Mouse (Mus musculus) spleen, postnatal 36 days (tissue): Measurements from ENCODE around the gene Rtcb.

Experiments
- DNase-seq, 2 experiments: peaks; one replicate each; pipeline ENCODE4 v3.0.0; 2022; ENCODE audit warnings: low spot score in 2 of 2, mixed read lengths in 1 of 2

Gene Rtcb

DNA sequence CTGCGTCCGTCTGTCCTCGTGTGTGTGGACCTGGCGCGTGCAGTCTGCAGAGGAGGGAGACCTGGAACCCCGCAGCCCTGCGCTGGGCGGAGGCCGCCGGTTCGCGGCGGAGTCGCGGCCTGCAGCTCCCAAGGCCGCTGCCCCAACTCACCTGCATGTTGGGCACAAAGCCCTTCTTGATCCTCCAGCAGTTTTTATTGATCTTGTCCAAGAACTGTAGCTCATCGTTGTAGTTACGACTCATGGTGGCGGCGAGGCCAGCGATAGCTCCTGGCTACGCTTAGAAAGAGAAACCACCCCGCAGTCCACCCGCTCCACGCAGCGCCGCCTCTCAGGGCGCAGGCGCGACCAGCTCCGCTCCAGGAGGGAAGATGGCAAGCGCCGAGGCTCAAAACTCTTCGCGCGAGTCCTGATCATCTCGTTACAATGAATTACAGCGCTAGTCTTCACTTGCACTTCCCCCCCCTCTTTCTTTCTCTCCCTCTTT lies at the start of gene Rtcb:
Rtcb (minus strand) TSS at position 360 of the 487 bp plus-strand sequence.
- peak; percentile 95 to 96 for DNase-seq

DNA sequence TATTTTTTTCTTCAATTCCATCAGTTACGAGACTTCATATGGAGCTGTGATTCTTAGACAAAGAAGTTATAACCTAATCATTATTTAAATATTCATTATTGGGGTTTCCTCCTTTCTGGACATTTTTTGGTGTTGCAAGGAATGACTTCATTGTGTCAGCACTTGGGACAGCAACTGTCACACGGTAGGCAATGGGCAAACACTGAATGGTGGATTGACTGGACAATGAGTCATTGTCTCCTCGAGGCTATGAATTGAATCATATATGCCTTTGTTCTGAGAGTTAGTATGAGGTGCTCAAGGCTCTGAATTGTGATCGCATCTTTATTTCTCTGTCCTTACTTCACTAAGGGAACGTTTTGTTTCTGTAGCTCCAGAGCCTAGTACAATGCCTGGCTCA lies 48.8 kb upstream of the Rtcb start:
- no peak for DNase-seq

DNA sequence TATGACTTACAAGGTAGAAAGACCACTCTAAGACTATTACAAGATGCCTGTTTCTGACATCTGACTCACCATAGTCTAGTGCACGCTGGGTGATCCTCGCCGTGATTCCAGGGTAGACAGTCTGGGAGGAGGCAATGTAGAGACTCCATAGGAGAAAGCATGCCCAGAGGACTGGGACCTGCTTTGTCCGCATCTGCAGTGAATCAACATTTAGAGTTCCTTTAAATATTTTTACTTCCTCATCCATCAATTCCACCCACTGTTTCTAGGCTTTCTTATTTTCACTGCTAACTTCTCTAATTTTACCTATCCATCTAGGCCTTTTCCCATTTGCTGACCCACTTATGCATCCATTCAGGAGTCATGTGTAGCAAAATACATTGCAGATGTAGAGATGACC lies 42.8 kb upstream of the Rtcb start:
- DNase-seq, result no peak

DNA sequence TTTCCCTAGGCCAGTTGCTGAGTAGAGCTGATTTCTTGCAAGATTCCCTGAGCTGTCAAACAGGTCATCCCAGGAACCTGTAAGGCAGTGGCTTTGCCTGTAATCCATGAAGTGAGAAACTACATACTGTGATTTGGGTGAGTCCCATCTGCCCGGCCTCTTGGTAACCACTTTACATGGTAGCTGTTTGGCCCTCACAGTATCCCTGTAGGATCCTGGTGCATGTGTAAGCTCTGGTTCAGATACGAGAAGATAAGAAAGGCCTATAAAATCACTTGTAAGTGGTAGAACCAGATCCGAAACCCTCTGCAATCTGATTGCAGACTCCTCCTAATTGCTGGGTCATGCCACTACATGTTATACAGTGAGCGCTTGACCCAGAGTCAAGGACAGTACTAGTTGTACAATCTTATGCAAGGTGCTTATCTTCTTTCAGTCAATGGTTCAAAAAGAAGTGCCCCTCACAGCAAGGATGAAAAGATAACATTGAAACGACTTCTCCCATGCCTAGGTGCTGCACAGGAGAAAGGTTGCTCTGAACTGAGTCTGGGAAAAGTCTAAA lies 37.0 kb upstream of the Rtcb start:
- no peak for DNase-seq

DNA sequence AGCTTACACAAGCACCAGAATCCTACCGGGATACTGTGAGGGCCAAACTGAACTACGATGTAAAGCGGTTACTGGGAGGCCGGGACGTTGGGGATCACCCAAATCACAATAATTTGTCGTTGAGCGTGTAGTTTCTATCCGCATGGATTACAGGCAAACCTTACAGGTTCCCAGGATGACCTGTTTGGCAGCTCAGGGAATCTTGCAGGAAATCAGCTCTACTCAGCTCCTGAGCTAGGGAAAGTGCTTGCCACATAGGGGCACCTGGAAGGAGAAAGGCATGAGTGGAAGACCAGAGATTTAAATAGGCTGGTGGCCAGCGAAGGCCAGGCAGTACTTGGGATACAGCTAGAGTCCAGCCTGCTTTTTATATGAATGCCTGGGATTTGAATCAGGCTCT lies 36.2 kb upstream of the Rtcb start:
- no peak for DNase-seq

DNA sequence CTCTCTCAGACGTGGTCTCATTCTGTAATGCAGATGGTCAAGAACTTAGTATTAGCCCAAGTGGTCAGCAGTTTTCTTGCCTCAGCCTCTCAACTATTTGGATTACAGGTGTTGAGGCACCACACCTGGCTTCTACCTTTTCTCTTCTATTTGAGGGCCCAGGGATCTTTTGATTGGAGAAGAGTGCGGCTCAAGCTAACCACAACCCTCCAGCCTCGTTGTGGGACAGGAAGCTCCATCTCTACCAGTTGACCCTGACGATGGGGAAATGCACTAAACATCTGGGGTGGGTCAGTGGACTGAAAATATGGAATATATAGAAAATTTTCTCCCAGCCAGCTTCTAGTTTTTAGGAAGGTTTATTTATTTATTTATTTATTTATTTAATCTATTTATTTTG lies 34.8 kb upstream of the Rtcb start:
- no peak for DNase-seq

DNA sequence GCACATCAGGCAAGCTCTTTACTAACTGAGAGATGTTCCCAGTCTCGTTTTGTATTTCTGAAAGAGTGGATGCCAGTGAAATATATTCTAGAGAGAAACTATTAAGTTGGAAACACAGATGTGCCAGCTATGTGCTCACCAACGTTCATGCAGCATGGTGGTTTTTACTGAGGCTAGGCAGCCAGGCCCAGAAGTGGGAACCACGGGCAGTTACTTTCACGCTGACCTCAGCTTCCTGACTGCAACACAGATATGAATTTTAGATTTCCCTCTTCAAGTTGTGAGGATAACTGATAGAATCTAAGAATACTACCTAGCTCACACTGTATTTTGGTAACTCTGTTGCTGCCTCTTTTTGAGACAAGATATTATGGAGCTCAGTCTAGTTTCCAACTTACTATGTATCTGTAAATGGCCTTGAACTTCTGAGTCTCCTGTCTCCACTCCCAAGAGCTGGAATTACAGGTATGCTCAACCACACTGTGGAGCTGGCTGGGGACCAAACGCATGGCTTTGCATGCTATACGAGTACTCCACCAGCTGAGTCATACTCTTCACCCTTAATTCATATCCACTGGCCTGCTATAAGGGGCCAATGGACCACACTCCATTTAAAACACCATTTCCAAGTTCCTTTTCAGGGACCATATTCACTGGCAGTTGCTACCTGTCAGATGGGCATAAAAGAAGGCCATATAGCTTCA lies 31.9 kb upstream of the Rtcb start:
- DNase-seq, result no peak

DNA sequence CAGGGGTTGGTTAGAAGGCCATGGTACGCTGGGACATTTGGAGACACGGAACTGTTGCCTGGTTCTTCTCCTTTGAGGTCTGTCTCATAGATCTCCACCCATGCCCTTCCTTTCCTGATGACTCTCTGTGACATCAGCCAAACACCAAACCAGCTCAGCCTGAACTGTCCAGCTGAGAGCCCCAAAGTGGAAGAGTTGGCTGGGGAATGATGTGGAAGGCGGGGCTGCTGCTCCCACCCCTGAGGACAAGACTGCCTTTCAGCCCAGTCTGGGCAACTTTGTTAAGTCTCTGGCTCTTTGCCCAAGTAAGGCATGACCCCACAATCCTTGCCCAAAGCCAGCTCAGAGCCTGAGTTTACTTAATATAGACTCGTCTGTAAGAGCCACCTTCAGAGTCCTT lies 15.3 kb upstream of the Rtcb start:
- no peak for DNase-seq

DNA sequence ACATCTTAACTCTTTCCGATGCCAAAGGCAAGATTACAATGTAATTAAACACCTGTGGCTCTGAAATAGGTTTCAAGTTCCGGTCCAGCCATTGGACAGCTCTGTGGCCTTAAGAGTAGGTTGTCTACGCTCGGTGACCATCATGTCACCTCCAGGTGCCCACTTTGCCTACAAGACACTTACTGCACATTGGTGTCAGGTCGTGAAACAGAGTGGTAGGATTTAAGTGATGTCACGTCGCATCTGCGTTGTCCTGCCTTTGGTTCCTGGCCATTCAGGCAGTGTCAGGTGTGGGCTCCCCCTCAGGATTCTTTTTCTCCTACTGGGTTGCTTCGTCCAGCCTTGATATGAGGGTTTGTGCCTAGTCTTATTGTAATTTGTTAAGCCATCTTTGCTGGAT lies 14.2 kb upstream of the Rtcb start:
- DNase-seq, result no peak

DNA sequence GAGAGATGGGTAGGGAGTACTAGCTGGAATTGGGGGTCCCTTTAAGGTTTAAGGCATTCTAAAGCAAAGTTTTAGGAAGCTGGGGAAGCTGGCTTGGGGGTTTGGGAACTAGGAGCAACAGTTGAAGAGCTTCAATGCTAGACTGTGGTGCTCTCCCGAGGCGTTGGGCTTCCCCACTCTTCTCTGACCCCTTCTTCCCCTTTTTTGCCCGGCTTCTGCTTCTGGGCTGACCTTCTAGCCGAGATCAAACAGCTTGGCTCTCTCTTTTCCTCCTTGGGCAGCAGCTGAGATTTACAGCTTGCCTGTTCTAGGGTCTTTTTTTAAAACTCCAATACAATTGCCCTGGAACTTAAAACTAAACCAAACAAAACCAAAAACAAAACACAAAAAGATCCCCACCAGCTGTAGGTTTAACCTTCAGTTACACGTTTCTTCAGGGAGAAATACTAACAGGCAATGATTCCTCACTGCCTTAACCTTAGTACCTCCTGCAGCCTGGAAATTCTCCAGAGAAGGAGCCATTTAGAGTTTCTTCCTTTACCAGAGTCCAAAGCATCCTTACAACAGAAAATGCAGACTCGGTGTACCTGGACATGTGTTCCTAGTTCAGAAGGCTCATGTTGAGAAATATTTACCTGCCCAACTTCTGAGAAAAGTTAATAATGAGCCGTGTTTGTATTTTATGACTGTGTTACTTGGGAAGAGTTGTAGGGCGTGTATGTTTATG lies 12.4 kb upstream of the Rtcb start:
- peak; percentile 17 to 21 for DNase-seq

DNA sequence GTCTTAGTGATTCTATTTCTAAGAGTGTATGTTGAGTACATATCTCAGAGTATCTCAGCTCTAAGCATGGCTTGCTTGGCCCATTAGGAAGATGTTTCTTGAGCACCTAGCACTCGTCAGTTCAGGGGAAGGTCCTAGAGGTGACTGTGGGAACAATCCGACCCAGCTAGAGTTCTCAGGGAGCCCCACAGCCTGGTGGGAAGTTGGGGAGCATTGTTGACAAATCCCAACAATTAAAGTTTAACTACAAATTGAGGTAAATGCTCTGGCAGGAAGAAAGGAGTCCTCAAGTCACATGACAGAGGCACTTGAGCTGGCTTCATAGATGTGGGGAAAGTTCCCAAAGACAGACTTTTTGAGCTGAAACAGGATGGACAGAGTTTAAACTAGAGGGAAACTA lies 11.1 kb upstream of the Rtcb start:
- DNase-seq, result no peak

DNA sequence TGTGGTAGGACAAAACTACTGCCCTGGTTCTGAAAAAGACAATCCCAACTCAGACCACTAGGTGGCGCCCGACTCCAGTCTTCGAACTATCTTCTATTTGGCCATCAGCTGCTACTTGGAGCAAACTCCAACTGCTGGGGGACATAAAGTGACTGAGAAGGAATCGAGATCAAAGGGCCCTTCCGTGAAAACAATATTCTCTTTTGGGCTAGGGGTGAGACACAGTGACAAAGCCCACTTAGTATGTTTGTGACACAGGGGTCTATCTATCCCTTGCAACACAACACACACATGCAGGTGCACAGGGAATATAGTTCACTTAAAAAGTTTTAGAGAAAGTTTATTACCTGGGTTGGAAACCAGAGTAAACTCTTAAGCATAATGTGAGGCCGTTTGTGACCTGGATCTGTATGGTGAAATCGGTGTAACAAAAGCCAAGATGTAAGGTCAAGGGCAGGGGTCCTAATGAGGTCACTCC lies 10.6 kb upstream of the Rtcb start:
- peak; percentile 38 to 45 for DNase-seq

DNA sequence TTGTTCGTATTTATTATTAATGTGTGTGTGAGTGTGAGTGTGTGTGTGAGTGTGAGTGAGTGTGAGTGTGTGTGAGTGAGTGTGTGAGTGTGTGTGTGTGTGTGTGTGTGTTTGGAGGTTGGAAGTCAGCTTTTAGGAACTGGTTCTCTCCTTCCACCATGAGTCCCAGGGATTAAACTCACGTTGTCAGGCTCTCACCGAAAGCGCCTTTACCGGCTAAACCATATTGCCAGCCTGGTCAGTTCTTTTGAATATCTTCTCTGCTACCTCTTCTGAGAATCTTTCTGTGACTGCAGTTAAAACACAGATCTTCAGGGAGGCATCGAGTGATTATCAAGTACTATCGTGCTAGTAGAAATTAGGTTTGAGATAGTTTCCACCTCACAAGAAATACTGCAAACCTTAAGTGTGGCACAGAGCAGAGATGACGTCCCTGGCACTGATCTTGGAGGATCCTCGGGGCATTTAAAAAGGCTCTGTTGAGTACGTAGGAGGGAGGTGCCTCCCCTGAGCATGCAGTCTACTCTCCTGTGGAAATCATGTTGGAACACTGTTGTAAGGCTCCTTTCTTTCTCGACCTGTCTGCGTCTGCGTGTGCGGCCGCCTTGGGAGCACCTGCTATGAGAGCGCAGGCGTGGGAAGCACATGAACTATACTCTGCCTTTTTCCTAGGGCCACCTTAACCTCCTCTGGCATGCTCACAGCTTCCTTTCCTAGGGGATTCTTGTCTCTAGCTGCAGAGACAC lies 10.0 kb upstream of the Rtcb start:
- no peak for DNase-seq

DNA sequence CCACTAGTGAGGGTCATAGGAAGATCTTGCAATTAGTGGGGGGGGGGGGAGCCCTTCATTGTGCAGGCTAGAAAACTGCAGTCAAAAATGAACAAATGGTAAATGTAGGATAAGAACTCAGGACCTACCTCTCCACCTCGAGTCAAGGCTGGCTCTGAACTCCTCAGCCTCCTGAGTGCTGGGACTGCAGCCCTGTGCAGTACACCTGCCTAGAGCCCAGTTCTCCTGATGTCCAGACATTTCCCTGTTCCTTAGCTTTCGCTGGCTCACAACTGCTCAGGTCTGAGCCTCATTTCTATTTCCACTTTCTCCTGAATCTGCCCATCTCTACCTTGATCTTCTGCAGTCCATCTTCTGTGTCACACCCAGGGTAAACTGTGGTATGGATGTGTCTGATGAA lies 8.9 kb upstream of the Rtcb start:
- DNase-seq, result no peak

DNA sequence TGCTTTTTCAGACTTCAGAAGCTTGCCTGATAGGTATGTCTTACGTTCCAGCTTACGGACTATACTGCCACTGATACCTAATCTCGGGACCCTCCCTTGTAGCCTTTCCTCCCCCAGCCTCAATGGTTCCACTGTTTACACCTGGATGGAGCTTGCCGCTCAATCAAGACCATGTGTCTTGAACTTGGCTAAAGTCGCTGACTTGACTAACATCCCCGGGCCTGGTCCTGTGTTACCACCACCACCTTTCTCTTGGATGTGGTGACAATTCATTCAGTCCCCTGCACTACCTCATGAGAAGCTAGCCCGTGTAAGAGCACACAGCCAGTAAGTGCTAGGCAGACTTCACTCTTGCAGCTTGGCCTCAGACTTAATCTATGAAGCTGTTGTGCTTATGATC lies 6.7 kb upstream of the Rtcb start:
- no peak for DNase-seq

DNA sequence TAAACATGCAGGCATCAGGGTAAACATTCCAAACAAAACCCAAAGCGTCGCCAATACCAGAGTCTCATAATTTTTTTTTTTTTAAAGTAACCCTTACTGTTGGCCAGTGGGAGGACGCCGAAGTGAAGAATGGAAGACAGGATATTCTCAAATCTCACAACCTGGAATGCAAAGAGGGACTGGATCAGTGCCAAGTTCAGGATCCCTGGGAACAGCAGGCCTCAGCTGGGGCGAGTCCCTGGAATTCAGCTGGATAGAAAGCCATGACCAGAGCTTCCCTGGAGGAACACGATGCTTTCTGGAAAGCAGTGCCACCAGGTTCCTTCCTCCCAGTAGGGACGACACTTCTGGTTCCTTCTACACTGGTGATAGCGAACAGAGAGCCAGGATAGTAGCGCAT lies 5.3 kb upstream of the Rtcb start:
- DNase-seq, result no peak

DNA sequence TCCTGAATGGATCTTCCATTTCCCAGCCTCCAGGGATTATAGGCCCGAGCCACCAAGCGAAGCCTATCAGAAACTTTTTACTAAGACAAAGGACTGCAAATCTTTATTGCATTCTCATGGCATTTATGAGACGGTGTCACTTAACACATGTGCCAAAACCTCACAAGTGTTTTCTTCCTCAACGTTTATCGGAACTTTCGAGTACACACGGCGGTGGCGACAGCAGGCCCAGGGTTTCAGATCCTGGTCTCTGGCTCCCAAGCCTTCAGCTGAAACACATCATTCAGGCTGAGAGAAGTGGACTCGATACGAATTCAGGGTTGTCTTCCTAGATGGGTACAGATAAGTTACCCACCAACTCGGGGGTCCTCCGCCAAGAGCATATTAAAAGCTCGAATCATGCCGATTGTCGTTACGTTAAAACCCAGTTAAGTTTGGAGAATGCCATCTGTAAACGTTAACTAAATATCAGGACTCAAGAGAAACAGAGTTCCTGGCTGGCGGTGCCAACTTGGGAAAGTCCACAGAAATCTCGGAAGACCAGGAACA lies 678 bp downstream of the Rtcb start:
- DNase-seq, result no peak

DNA sequence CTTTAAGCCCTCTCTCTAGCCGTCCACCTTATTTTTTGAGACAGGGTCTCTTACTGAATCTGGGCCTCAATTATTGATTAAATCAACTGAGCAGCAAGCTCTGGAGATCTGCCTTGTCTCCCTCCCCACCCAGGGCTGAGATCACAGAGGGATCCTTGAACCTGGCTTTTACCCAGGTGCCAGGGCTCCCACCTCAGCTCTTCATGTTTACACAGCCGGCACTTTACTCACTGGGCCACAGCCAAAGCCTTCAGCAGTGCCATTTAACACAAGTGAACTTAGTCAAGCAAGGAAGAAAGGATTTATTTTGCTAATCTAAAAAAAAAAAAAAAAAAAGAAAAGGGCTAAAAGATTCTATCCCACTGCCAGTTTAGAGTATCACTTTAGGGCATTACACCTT lies 3.2 kb downstream of the Rtcb start:
- DNase-seq, result no peak

DNA sequence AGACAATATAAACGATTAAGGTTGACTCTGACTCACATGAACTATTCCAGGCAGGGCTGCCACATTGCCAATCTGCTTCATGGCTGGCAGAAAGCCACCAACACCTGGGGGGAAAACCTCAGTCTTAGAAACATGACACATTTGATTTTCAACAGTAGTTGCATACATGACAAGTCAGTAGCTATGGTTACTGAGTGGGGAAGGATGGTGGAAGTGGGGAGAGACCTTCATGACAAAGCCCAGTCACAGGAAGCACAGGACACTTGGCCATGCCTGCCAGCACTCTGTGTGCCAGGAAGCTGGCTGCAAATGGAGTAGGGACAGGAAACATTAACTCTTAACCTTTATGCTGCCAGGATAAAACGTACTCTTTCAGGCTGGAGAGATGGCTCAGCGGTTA lies 4.2 kb downstream of the Rtcb start:
- peak; percentile 17 to 20 for DNase-seq

DNA sequence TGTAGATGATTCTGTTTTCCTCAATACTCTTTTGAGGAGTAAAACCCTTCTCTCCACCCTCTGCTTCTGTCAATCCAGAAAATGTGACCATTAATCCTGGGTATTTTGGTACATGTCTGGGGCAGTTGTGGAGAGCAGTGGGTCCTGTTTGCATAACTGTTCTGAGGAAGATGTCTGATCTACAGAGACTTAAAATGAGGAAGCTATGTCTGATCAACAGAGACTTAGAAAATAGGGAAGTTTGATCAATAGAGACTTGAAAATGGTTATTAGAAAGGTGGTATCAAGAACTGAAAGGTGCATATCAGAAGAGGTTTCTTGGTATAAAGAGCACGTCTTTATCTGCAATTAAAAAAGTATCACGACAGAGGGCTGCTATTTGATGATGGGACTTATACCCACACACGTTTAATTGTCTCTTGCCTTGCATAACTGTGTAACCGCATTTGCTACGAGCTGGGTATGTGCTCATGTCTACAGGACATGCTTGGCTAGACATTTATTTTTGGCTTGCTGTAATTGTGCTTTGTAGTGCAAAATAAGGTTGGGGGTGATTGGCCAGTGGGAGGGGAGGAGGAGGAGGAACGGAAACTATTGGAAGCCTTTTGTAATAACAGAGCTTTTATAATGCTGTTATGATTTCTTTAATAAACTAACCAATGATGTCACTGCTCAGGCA lies 5.7 kb downstream of the Rtcb start:
- DNase-seq, result peak; percentile 62 to 66

DNA sequence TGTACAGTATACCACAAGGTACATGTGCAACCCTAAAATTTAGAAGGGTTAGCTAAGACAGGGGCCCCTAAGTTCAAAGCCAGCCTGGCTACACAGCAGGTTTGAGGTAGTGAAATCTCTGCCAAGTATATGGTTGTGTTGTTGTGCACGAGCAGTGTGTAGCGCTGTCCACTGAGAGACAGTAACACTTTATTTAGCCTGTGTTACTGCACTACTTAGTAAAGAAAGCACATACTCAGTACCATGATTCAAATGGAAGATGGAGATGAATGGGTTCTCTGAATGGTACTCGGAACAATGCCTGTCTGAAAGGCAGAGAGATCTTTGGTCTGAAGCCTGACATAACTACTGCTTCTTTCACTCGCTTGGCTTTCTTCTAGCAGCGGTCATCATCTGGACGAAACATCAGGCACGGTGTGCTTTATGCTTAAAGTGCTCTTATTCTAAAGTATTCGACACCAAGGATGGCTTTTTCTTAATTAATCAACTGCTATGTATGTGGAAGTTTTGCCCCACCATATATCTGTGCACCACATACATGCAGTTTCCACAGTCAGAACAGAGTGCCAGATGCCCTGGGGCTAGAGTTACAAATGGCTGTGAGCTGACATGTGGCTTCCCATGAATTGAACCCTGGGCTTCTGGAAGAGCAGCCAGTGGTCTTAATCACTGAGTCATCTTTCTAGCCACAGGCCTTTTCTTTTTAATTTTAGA lies 9.0 kb downstream of the Rtcb start:
- DNase-seq, result no peak
